Mouse (Mus musculus): ENCODE data around the gene F7.

DNA sequence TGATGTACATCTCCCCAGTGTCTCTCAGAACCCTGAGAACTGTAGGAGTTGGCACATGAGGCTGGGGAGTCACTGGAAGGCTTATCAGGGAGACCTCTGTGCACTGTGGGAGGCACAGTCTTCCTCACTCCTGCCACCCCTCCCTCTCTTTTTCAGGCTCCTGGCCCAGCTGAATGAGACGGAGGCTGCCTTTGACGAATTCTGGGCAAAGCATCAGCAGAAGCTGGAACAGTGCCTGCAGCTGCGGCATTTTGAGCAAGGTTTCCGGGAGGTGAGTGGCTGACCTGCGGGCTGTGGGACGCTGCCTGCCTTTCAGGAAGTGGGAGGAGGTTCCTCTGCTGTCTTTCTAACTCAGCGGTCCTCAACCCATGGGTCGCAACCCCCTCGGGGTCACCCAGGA lies 26.0 kb upstream of the F7 start:
- no peak for TF ChIP-seq CTCF (IDR thresholded peaks at IDR 0.05; ENCODE audit: extremely low read depth, insufficient read length, insufficient replicate concordance, low read depth, low read length)
- TF ChIP-seq POLR2A (IDR thresholded peaks at IDR 0.05; ENCODE audit: low read depth, low read length), result no peak

Data from small intestine, adult 2 months (tissue).